Mouse (Mus musculus) kidney, adult 2 months (tissue): ENCODE data around the gene Cdh13. TPM values are rescaled to one million over a fixed set of nuclear protein-coding genes. Genes with fewer than 3 reads are reported as not detected.

Experiments used
- DNase-seq: peaks from one replicate; pipeline ENCODE4 v3.0.0; 2021
- H3K27ac ChIP-seq: fragments of 200-500 bp; 2 replicates; pipeline ENCODE4 v1.5.1; 2012; ENCODE audit warnings: low read depth, low read length, control low read depth, inconsistent platforms; ENCODE audit not compliant: insufficient read depth
- H3K27me3 ChIP-seq: fragments of 200-500 bp; replicated peaks from 2 replicates; pipeline ENCODE4 v1.6.1; 2012; ENCODE audit warnings: mild to moderate bottlenecking, moderate library complexity, low read length, inconsistent platforms; ENCODE audit not compliant: control insufficient read depth, insufficient read depth
- H3K36me3 ChIP-seq: fragments of 200-500 bp; 2 replicates; pipeline ENCODE4 v1.6.1; 2012; ENCODE audit warnings: mild to moderate bottlenecking, moderate library complexity, low read length, inconsistent platforms; ENCODE audit not compliant: control insufficient read depth, insufficient read depth
- H3K4me1 ChIP-seq: fragments of 200-500 bp; 2 replicates; pipeline ENCODE4 v1.6.1; 2011; ENCODE audit warnings: low read length; ENCODE audit not compliant: control insufficient read depth, insufficient read depth
- H3K4me3 ChIP-seq: fragments of 200-500 bp; 2 replicates; pipeline ENCODE4 v1.5.1; 2011; ENCODE audit warnings: mild to moderate bottlenecking, low read depth, low read length, control low read depth; ENCODE audit not compliant: insufficient read depth
- CTCF ChIP-seq: fragments of 200-500 bp; conservative IDR thresholded peaks from 2 replicates; pipeline ENCODE4 v1.5.1; 2011; ENCODE audit warnings: low read depth, mild to moderate bottlenecking, control low read depth, low read length, moderate library complexity, mixed read lengths; ENCODE audit not compliant: insufficient read depth, insufficient read length
- POLR2A ChIP-seq: fragments of 200-500 bp; IDR thresholded peaks from one replicate; pipeline ENCODE4 v1.6.1; 2011; ENCODE audit warnings: low read depth, low read length, control low read depth
- WGBS: fragments of 180-500 bp; shearing (Covaris S2); methylation state at CpG from one replicate; pipeline ENCODE4 v1.1.7; 2018; 5-methylcytosine and 5-hydroxymethylcytosine counted together
- polyA plus RNA-seq: library from polyadenylated mRNA; depleted of rRNA; stranded (reverse); fragments of >200 nt; gene quantifications from 2 replicates; pipeline ENCODE4 v1.2.3, GENCODE M21; 2012; rRNA removed

Gene Cdh13
- 11.6 and 13.4 TPM in 2 replicates for polyA plus RNA-seq

DNA sequence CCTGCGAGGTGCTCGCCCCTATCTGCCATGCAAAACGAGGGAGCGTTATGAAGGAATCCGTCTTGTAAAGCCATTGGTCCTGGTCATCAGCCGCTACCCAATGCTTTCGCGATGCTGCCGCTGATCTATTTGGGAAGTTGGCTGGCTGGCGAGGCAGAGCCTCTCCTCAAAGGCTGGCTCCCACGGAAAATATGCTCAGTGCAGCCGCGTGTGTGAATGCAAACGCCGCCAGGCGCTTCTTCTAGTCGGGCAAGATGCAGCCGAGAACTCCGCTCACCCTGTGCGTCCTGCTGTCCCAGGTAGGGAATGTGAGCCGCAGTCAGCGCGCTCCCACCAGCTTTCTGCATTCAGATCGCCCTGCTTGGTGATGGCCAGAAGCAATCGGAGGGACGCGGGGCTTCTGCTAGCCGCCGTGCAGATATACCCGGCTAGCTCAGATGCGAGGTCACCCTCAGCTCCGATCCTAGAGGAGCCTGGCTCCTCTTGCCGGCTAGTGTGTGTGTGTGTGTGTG lies at the start of gene Cdh13:
Gene Cdh13, plus strand, starts transcription at position 134 of the 512 bp plus-strand sequence.
- no peak for TF ChIP-seq POLR2A
- TF ChIP-seq CTCF: no peak
- H3K4me1 ChIP-seq: no peaks in the 10 kb centered on the region
- no peaks in the 10 kb centered on the region for H3K36me3 ChIP-seq
- WGBS: under 1% methylated on average over 33 of the region's 33 CpGs
- no peaks in the 10 kb centered on the region for H3K27me3 ChIP-seq
- no peak within 1 kb of the TSS for H3K27ac ChIP-seq
- peak within 1 kb of the TSS; percentile 34 for H3K4me3 ChIP-seq
- DNase-seq: peak; percentile 8

DNA sequence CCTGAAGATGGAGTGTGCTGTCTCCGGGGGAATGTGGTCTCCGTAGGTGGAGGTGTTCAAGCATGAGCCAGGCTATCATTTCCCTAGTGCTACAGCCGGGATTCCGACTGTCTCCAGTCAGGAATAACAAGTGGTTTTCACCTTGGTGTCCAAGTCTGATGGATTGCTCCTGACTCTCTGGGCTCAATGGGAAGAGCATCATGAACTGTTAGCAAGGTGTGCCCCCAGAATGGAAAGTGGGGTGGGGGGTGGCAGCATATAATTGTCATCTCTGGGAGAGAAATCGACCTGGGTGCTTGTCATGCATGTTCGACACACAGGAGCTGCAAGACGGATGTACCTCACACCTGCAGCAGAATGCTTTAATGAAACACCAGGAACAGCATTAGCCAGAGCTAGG lies 47.9 kb upstream of the Cdh13 start:
- TF ChIP-seq POLR2A: no peak
- no peak for TF ChIP-seq CTCF
- H3K4me1 ChIP-seq: no peaks in the 10 kb centered on the region
- whole genome bisulfite sequencing: 66% methylated on average over 7 of the region's 7 CpGs

DNA sequence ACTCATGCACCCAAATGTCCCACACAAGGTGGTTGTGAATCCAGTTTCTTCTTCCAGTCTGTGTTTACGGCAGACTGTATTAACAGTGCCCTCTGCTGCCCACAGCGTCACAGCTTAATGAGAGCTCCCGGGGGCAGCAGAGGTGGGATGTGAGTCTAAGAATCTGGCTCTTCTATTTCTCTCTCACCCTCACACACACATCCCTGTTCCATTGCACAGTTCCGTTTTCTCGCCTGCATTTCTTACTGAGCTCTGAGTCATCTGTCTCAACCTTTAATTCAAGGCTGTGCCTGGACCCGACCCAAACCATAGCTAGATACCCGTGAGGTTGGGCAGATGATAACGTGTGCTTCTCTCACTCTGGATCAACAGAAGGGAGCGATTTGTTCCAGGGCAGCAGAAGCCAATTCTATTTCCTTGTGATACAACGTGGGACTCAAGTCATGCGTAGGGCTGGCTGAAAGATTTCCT lies 46.3 kb upstream of the Cdh13 start:
- WGBS: 60% methylated on average over 11 of the region's 11 CpGs
- no peak for TF ChIP-seq POLR2A
- no peak for TF ChIP-seq CTCF
- H3K36me3 ChIP-seq: no peaks in the 10 kb centered on the region
- H3K27ac ChIP-seq: no peak overlapping the region
- no peaks in the 10 kb centered on the region for H3K4me1 ChIP-seq
- no peaks in the 10 kb centered on the region for H3K27me3 ChIP-seq
- DNase-seq: no peak
- H3K4me3 ChIP-seq: no peak overlapping the region

More for the DNA sequence above, 47.9 kb upstream of the Cdh13 start:
- Histone ChIP-seq H3K27ac (no peak overlapping the region), H3K27me3 (no peaks in the 10 kb centered on the region), H3K4me3 (no peak overlapping the region), H3K36me3 (no peaks in the 10 kb centered on the region)
- DNase-seq: no peak

DNA sequence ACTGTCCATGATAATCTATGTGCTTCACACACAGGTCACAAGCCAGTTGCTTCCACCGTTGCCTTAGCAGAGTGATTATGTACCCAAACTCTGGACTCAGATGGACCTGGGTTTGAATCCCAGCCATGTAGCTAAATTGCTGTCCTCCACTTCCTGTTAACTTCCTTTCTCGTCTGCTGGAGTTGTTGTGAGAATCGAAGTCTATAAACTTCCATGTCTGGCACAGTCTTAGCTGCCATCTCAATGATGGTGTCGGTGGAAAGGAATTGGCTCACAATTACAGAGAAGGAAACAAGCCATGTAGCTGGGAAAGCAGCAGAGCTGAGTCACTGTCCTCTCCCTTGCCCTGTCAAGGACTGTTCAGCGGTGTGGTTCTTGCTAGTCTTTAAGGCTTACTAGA lies 45.4 kb upstream of the Cdh13 start:
- H3K4me1 ChIP-seq: no peaks in the 10 kb centered on the region
- TF ChIP-seq CTCF (no peak), POLR2A (no peak)
- no peaks in the 10 kb centered on the region for H3K27me3 ChIP-seq
- 56% methylated on average over 5 of the region's 5 CpGs for WGBS
- DNase-seq: no peak
- H3K36me3 ChIP-seq: no peaks in the 10 kb centered on the region
- no peak overlapping the region for H3K4me3 ChIP-seq
- H3K27ac ChIP-seq: no peak overlapping the region

DNA sequence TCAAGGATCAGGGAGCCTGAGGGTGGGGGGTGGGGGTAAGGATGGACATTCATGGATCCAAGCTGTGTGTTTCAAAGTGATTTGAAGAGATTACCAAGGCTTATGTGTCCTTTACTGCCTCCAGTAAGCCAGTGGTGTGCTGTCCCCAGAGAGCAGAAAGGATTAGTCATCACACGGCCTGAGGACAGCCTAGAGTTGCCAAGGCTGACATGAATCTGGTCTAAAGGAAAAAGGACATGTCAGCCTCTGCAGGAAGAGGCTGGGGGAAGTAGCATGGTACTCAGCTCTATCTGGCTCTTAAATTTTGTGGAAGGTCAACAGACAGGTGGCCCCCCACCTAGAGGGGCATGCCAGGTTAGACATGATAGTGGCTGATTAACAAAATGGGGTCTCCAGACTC lies 44.3 kb upstream of the Cdh13 start:
- H3K27me3 ChIP-seq: no peaks in the 10 kb centered on the region
- H3K4me1 ChIP-seq: no peaks in the 10 kb centered on the region
- TF ChIP-seq POLR2A (no peak), CTCF (no peak)
- H3K4me3 ChIP-seq: no peak overlapping the region
- H3K27ac ChIP-seq: no peak overlapping the region
- no peaks in the 10 kb centered on the region for H3K36me3 ChIP-seq
- 53% methylated on average over 1 of the region's 1 CpGs for WGBS
- DNase-seq: no peak

DNA sequence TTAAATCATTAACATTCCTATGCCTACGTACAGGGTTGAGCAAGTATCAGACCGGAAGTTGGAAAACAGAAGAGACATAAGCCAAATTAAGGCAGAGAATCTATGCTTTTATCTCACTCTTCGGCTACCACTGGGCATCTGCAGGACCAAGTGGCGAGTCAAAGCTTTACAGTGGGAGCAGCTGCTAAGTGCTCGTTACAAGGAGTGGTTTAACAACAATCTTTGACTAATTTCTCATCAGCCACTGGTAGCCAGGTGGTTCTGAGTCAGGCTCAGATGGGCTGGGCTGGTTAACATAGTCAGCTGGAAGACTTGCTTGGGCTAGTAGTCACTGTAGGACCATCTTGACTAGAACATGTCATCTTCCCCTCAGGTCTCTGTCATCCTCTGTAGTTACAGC lies 34.2 kb upstream of the Cdh13 start:
- Histone ChIP-seq H3K36me3 (no peaks in the 10 kb centered on the region), H3K4me3 (no peak overlapping the region), H3K4me1 (no peaks in the 10 kb centered on the region), H3K27ac (no peak overlapping the region), H3K27me3 (no peaks in the 10 kb centered on the region)
- no peak for TF ChIP-seq POLR2A
- no peak for TF ChIP-seq CTCF
- WGBS: 76% methylated on average over 5 of the region's 5 CpGs
- DNase-seq: no peak

DNA sequence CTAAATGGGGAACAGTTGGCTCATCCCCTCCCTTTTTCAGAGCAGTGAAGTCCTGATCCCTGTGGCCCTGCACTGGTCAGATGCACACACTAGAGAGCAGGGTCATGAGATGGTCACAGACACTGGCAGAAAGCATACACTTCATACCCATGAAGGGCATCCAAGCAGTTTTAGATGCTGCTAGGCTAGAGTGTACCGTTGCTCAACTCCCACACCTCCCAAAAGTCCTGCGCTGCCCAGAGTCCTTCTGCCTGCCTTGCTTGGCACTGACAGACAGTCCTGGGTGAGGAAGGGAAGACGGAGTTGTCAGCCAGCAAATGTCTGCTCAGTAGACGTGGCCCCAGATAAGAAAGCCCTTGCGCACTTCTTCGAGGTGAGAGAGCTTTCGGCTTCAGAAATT lies 33.6 kb upstream of the Cdh13 start:
- no peak for DNase-seq

DNA sequence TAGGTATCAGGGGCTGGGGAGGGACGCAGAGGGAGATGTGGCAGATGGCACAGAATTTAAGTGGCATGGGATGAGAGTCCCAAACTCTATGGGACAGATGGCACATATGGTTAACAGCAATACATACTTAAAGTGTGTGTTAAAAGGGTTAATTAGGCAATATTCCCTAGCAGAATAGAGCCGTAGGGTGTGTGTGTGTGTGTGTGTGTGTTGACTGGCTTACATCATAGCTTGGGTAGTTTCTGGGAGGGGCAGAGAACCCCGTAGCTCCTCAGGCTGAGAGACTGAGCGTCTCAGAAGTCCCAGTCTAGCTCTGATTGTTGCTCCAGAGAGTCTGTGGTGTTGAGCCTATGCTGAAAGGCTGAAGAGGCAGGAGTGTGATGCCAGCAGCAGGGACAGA lies 20.4 kb upstream of the Cdh13 start:
- Histone ChIP-seq H3K36me3 (no peaks in the 10 kb centered on the region), H3K4me3 (no peak overlapping the region), H3K27me3 (no peaks in the 10 kb centered on the region), H3K4me1 (no peaks in the 10 kb centered on the region), H3K27ac (no peak overlapping the region)
- no peak for DNase-seq
- TF ChIP-seq CTCF: no peak
- no peak for TF ChIP-seq POLR2A
- WGBS: 78% methylated on average over 4 of the region's 4 CpGs

More for the DNA sequence above, 33.6 kb upstream of the Cdh13 start:
- 74% methylated on average over 7 of the region's 7 CpGs for WGBS
- H3K4me1 ChIP-seq: no peaks in the 10 kb centered on the region
- TF ChIP-seq POLR2A (no peak), CTCF (no peak)
- H3K27ac ChIP-seq: no peak overlapping the region
- H3K4me3 ChIP-seq: no peak overlapping the region
- no peaks in the 10 kb centered on the region for H3K27me3 ChIP-seq
- H3K36me3 ChIP-seq: no peaks in the 10 kb centered on the region
